Mouse (Mus musculus) ES-Bruce4 (cell line): Measurements from ENCODE around the gene Ntsr2. TPM values are rescaled to one million over a fixed set of nuclear protein-coding genes. Genes with fewer than 3 reads are reported as not detected.

Experiments
- H3K27ac ChIP-seq: 2 replicates; pipeline ENCODE4 v1.5.1; 2012; ENCODE audit warnings: low read length, inconsistent platforms; ENCODE audit not compliant: insufficient read depth
- H3K27me3 ChIP-seq: 2 replicates; pipeline ENCODE4 v1.6.1; 2012; ENCODE audit warnings: mild to moderate bottlenecking, low read length, inconsistent platforms; ENCODE audit not compliant: control insufficient read depth, poor library complexity, insufficient read depth, severe bottlenecking
- H3K36me3 ChIP-seq: 2 replicates; pipeline ENCODE4 v1.6.1; 2012; ENCODE audit warnings: inconsistent platforms, mild to moderate bottlenecking, low read length, moderate library complexity; ENCODE audit not compliant: control insufficient read depth, poor library complexity, insufficient read depth, severe bottlenecking
- H3K4me1 ChIP-seq: one replicate; pipeline ENCODE4 v1.8.1; 2011; ENCODE audit warnings: low read length; ENCODE audit not compliant: control insufficient read depth, insufficient read depth
- H3K4me3 ChIP-seq: 2 replicates; pipeline ENCODE4 v1.5.1; 2011; ENCODE audit warnings: low read depth, mild to moderate bottlenecking, low read length
- H3K9ac ChIP-seq: 2 replicates; pipeline ENCODE4 v1.6.1; 2012; ENCODE audit warnings: low read depth, mild to moderate bottlenecking, inconsistent platforms; ENCODE audit not compliant: poor library complexity, severe bottlenecking
- H3K9me3 ChIP-seq: replicated peaks from 2 replicates; pipeline ENCODE4 v1.6.1; 2012; ENCODE audit warnings: mild to moderate bottlenecking, low read length, inconsistent platforms; ENCODE audit not compliant: control insufficient read depth, poor library complexity, insufficient read depth, severe bottlenecking
- CTCF ChIP-seq: IDR thresholded peaks from one replicate; pipeline ENCODE4 v1.8.1; 2011; ENCODE audit warnings: low read depth, low read length
- EP300 ChIP-seq: IDR thresholded peaks from 2 replicates; pipeline ENCODE4 v1.6.1; 2011; ENCODE audit warnings: low read depth, low read length; ENCODE audit not compliant: insufficient read depth
- POLR2A ChIP-seq: IDR thresholded peaks from one replicate; pipeline ENCODE4 v1.8.1; 2011; ENCODE audit warnings: low read length; ENCODE audit not compliant: insufficient read depth
- polyA plus RNA-seq: library from polyadenylated mRNA; stranded (reverse); fragments of >200 nt; gene quantifications from 2 replicates; pipeline ENCODE4 v1.2.4, GENCODE M21; 2011; ENCODE audit warnings: low read depth; ENCODE audit not compliant: missing spikeins, insufficient read depth, insufficient read length

The Ntsr2 gene
- polyA plus RNA-seq, 1 experiment, result not detected

- Histone ChIP-seq H3K9ac (no peak overlapping the region), H3K36me3 (no peaks in the 10 kb centered on the region), H3K27ac (no peak overlapping the region), H3K4me1 (no peaks in the 10 kb centered on the region), H3K4me3 (no peak overlapping the region), H3K9me3 (no peaks in the 10 kb centered on the region), H3K27me3 (no peaks in the 10 kb centered on the region)
- no peak for TF ChIP-seq CTCF
- no peak for TF ChIP-seq POLR2A
- TF ChIP-seq EP300, result no peak
Measured at GRCm38 (mm10) chr12:16643508-16644345, 9.5 kb upstream of the Ntsr2 start.

GRCm38 (mm10) chr12:16644698-16645097 is 8.5 kb upstream of the Ntsr2 start:
- Histone ChIP-seq H3K36me3 (no peaks in the 10 kb centered on the region), H3K4me3 (no peak overlapping the region), H3K9me3 (no peaks in the 10 kb centered on the region), H3K27me3 (no peaks in the 10 kb centered on the region), H3K27ac (no peak overlapping the region), H3K4me1 (no peaks in the 10 kb centered on the region), H3K9ac (no peak overlapping the region)
- TF ChIP-seq CTCF (no peak), POLR2A (no peak), EP300 (no peak)

- no peaks in the 10 kb centered on the region for H3K27me3 ChIP-seq
- no peak overlapping the region for H3K9ac ChIP-seq
- no peaks in the 10 kb centered on the region for H3K36me3 ChIP-seq
- TF ChIP-seq EP300 (no peak), CTCF (no peak), POLR2A (no peak)
- no peak overlapping the region for H3K27ac ChIP-seq
- no peak overlapping the region for H3K4me3 ChIP-seq
- no peaks in the 10 kb centered on the region for H3K4me1 ChIP-seq
- no peaks in the 10 kb centered on the region for H3K9me3 ChIP-seq
Measured at GRCm38 (mm10) chr12:16646780-16647409, 6.3 kb upstream of the Ntsr2 start.

GRCm38 (mm10) chr12:16648273-16648672 is 4.9 kb upstream of the Ntsr2 start:
- no peak overlapping the region for H3K9ac ChIP-seq
- H3K4me3 ChIP-seq, result no peak overlapping the region
- H3K27ac ChIP-seq, result no peak overlapping the region
- no peaks in the 10 kb centered on the region for H3K36me3 ChIP-seq
- H3K27me3 ChIP-seq, result peaks cover 2% of the 10 kb centered on the region; the same call in 1 of the 2 replicates
- no peaks in the 10 kb centered on the region for H3K9me3 ChIP-seq
- H3K4me1 ChIP-seq, result no peaks in the 10 kb centered on the region
- TF ChIP-seq CTCF, result no peak
- TF ChIP-seq EP300, result no peak
- TF ChIP-seq POLR2A, result no peak

- Histone ChIP-seq H3K4me1 (no peaks in the 10 kb centered on the region), H3K4me3 (no peak overlapping the region), H3K9ac (no peak overlapping the region), H3K9me3 (no peaks in the 10 kb centered on the region), H3K27ac (no peak overlapping the region), H3K36me3 (no peaks in the 10 kb centered on the region), H3K27me3 (peaks cover 4% of the 10 kb centered on the region)
- no peak for TF ChIP-seq CTCF
- TF ChIP-seq EP300, result no peak
- no peak for TF ChIP-seq POLR2A
Measured at GRCm38 (mm10) chr12:16649819-16650218, 3.4 kb upstream of the Ntsr2 start.

GRCm38 (mm10) chr12:16655604-16656003 is 2.4 kb downstream of the Ntsr2 start:
- Histone ChIP-seq H3K4me3 (no peak overlapping the region), H3K27me3 (peaks cover 5% of the 10 kb centered on the region), H3K36me3 (no peaks in the 10 kb centered on the region), H3K4me1 (no peaks in the 10 kb centered on the region), H3K9me3 (no peaks in the 10 kb centered on the region), H3K27ac (no peak overlapping the region), H3K9ac (no peak overlapping the region)
- TF ChIP-seq EP300 (no peak), CTCF (no peak), POLR2A (no peak)
